Mouse (Mus musculus) CH12.LX (cell line): Measurements from ENCODE around the gene Nup210. TPM values are rescaled to one million over a fixed set of nuclear protein-coding genes. Genes with fewer than 3 reads are reported as not detected.

Experiments
- DNase-seq: peaks from one replicate; pipeline ENCODE4 v3.0.0-alpha.2; 2013; ENCODE audit errors: extremely low read depth
- H3K27ac ChIP-seq: 2 replicates; pipeline ENCODE4 v1.5.1; 2012; ENCODE audit warnings: low read depth, mild to moderate bottlenecking, control low read depth, moderate library complexity; ENCODE audit not compliant: insufficient read depth
- H3K27me3 ChIP-seq: replicated peaks from 2 replicates; pipeline ENCODE3; 2012; ENCODE audit warnings: inconsistent platforms
- H3K36me3 ChIP-seq, 2 experiments: replicated peaks in 1 of 2; 2 replicates each; pipeline versions ENCODE3 to v1.6.1; 2012; ENCODE audit warnings: inconsistent platforms in 1 of 2, low read length in 1 of 2, mild to moderate bottlenecking in 1 of 2, mixed read lengths in 1 of 2, moderate library complexity in 1 of 2; ENCODE audit not compliant: control insufficient read depth in 1 of 2, insufficient read depth in 1 of 2
- H3K4me1 ChIP-seq, 2 experiments: 2 replicates each; pipeline ENCODE4 v1.6.1; 2012; ENCODE audit warnings: inconsistent platforms in 1 of 2, moderate library complexity in 1 of 2; ENCODE audit not compliant: insufficient read depth in 2 of 2, control insufficient read depth in 1 of 2
- H3K4me2 ChIP-seq: 2 replicates; pipeline ENCODE4 v1.6.1; 2012; ENCODE audit warnings: low read depth, mild to moderate bottlenecking, control low read depth; ENCODE audit not compliant: poor library complexity, insufficient read depth, severe bottlenecking
- H3K4me3 ChIP-seq, 3 experiments: fragments of 150-350 bp in 1 of 3; sonication (generic) in 1 of 3; replicated peaks in 1 of 3; 2 replicates each; pipeline versions ENCODE3 to v1.5.1; 2011 to 2012; ENCODE audit warnings: low read depth in 2 of 3, low read length in 2 of 3, mild to moderate bottlenecking in 2 of 3, moderate library complexity in 2 of 3, control low read depth in 1 of 3, improper control_type of control experiment in 1 of 3, inconsistent platforms in 1 of 3, mixed read lengths in 1 of 3; ENCODE audit not compliant: poor library complexity in 1 of 3
- H3K79me2 ChIP-seq: replicated peaks from 2 replicates; pipeline ENCODE4 v1.6.1; 2012; ENCODE audit warnings: mild to moderate bottlenecking, moderate library complexity; ENCODE audit not compliant: control insufficient read depth, poor library complexity, insufficient read depth, severe bottlenecking; ENCODE audit errors: extremely low read depth
- H3K9ac ChIP-seq: 2 replicates; pipeline ENCODE4 v1.6.1; 2012; ENCODE audit warnings: low read depth, mild to moderate bottlenecking, control low read depth, moderate library complexity; ENCODE audit not compliant: insufficient read depth
- H3K9me3 ChIP-seq: replicated peaks from 2 replicates; pipeline ENCODE3; 2012; ENCODE audit warnings: low read length, inconsistent platforms, mixed read lengths
- BHLHE40 ChIP-seq: IDR thresholded peaks from 2 replicates; pipeline ENCODE4 v1.6.1; 2011; ENCODE audit warnings: mild to moderate bottlenecking, low read depth, low read length, improper control_type of control experiment
- CHD1 ChIP-seq: IDR thresholded peaks from 2 replicates; pipeline ENCODE4 v1.6.1; 2012; ENCODE audit warnings: low read depth, low read length, improper control_type of control experiment, inconsistent platforms
- GABPA ChIP-seq: IDR thresholded peaks from 2 replicates; pipeline ENCODE4 v1.6.1; 2012; ENCODE audit warnings: low read depth, low read length, improper control_type of control experiment, inconsistent platforms; ENCODE audit not compliant: insufficient replicate concordance
- JUN ChIP-seq: IDR thresholded peaks from 2 replicates; pipeline ENCODE4 v1.6.1; 2011; ENCODE audit warnings: low read depth, mild to moderate bottlenecking, low read length, improper control_type of control experiment, moderate library complexity; ENCODE audit not compliant: insufficient read depth
- JUND ChIP-seq: conservative IDR thresholded peaks from 2 replicates; pipeline ENCODE4 v1.6.1; 2011; ENCODE audit warnings: low read depth, low read length, improper control_type of control experiment
- MEF2A ChIP-seq: IDR thresholded peaks from 2 replicates; pipeline ENCODE4 v1.6.1; 2014; ENCODE audit warnings: low read depth, mild to moderate bottlenecking, inconsistent platforms, low read length, improper control_type of control experiment, borderline replicate concordance
- MYC ChIP-seq: IDR thresholded peaks from 2 replicates; pipeline ENCODE4 v1.6.1; 2011; ENCODE audit warnings: low read depth, mild to moderate bottlenecking, improper control_type of control experiment, low read length
- NELFE ChIP-seq: IDR thresholded peaks from 2 replicates; pipeline ENCODE4 v1.6.1; 2011; ENCODE audit warnings: low read depth, low read length, improper control_type of control experiment
- NRF1 ChIP-seq: IDR thresholded peaks from 2 replicates; pipeline ENCODE4 v1.6.1; 2014; ENCODE audit warnings: low read depth, mild to moderate bottlenecking, inconsistent platforms, low read length, improper control_type of control experiment, moderate library complexity
- PAX5 ChIP-seq: IDR thresholded peaks from 2 replicates; pipeline ENCODE4 v1.6.1; 2012; ENCODE audit warnings: low read length, inconsistent platforms, mixed read lengths
- POLR2AphosphoS2 ChIP-seq: IDR thresholded peaks from 2 replicates; pipeline ENCODE4 v1.6.1; 2011; ENCODE audit warnings: low read depth, low read length, improper control_type of control experiment
- SIN3A ChIP-seq: IDR thresholded peaks from 2 replicates; pipeline ENCODE4 v1.6.1; 2012; ENCODE audit warnings: low read length, improper control_type of control experiment, inconsistent platforms
- TBP ChIP-seq: conservative IDR thresholded peaks from 2 replicates; pipeline ENCODE4 v1.6.1; 2011; ENCODE audit warnings: low read depth, low read length, improper control_type of control experiment
- UBTF ChIP-seq: IDR thresholded peaks from 2 replicates; pipeline ENCODE4 v1.6.1; 2012; ENCODE audit warnings: low read depth, mild to moderate bottlenecking, inconsistent platforms, low read length, improper control_type of control experiment, moderate library complexity
- USF1 ChIP-seq: IDR thresholded peaks from 2 replicates; pipeline ENCODE4 v1.6.1; 2014; ENCODE audit warnings: low read depth, mild to moderate bottlenecking, inconsistent platforms, low read length, improper control_type of control experiment
- USF2 ChIP-seq: conservative IDR thresholded peaks from 2 replicates; pipeline ENCODE4 v1.6.1; 2011; ENCODE audit warnings: low read depth, low read length, improper control_type of control experiment
- ZMIZ1 ChIP-seq: IDR thresholded peaks from 2 replicates; pipeline ENCODE4 v1.6.1; 2012; ENCODE audit warnings: low read depth, mild to moderate bottlenecking, inconsistent platforms, low read length, improper control_type of control experiment
- dilution Hi-C: fragments of 300-500 bp; cut with MboI; formaldehyde crosslinking; loops from 2 replicates; pipeline ENCODE4 v1.14.3; 2020; ENCODE audit warnings: low sequenced_read_pairs; ENCODE audit not compliant: extremely low pct_unique_long_range_greater_than_20kb, extremely low pct_ligation_motif_present
- in situ Hi-C: fragments of 300-500 bp; cut with MboI; formaldehyde crosslinking; loops from 3 replicates; pipeline ENCODE4 v1.14.3; 2019; ENCODE audit warnings: low sequenced_read_pairs, low pct_ligation_motif_present, low pct_unique_long_range_greater_than_20kb, mixed read lengths
- polyA plus RNA-seq: library from polyadenylated mRNA; unstranded; fragments of >175 nt; gene quantifications from 2 replicates; pipeline ENCODE4 v1.2.1, GENCODE M21; 2012; ENCODE audit warnings: low read depth; ENCODE audit not compliant: insufficient read length
- total RNA-seq, 2 experiments: library from RNA; depleted of rRNA; stranded (reverse); fragments of 300-350 nt in 1 of 2; fragments of >200 nt in 1 of 2; gene quantifications; 2 replicates each; pipeline ENCODE4 v1.2.3; 2012 to 2014

The Nup210 gene
- total and polyA plus RNA-seq, 3 experiments: 41.9 to 103 (median 73.1) TPM

- Histone ChIP-seq H3K9ac (no peak overlapping the region), H3K4me2 (no peak overlapping the region), H3K4me1 (no peaks in the 10 kb centered on the region), H3K27ac (no peak overlapping the region), H3K36me3 (peaks cover 89 to 97% of the 10 kb centered on the region in 2 experiments), H3K9me3 (no peaks in the 10 kb centered on the region), H3K27me3 (no peaks in the 10 kb centered on the region), H3K79me2 (no peaks in the 10 kb centered on the region), H3K4me3 (no peak overlapping the region)
- no peak for TF ChIP-seq NRF1
- no peak for TF ChIP-seq JUND
- TF ChIP-seq ZMIZ1: no peak
- TF ChIP-seq NELFE: no peak
- no peak for TF ChIP-seq CHD1
- no peak for TF ChIP-seq MEF2A
- no peak for TF ChIP-seq POLR2AphosphoS2
- TF ChIP-seq MYC: no peak
- TF ChIP-seq TBP: no peak
- TF ChIP-seq USF2: no peak
- TF ChIP-seq USF1: no peak
- no peak for TF ChIP-seq SIN3A
- TF ChIP-seq JUN: no peak
- no peak for TF ChIP-seq UBTF
- in situ Hi-C loops (no loop called here), dilution Hi-C loops (no loop called here)
- no peak for DNase-seq
Measured at GRCm38 (mm10) chr6:91044628-91045331, 71.8 kb downstream of the Nup210 start.

DNA sequence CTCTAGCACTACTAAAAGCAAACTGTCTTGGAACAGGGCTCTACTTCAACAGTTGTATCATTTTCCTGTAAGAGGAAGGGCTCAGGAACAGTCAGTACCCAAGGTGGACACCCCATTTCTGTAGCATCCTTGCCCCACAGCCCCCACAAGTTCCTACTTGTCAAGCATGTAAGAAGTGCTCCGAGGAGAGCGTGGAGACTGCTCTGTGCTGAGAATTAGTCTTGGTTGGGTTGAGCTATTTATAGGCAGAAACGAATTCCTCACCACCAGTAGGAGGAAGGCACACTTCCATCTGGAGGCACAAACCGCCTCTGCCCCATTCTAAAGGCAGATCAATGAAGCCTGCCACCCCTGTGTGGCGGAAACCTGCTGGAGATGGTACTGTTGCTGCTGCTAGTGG, 75.3 kb downstream of the Nup210 start:
- Histone ChIP-seq H3K27me3 (no peaks in the 10 kb centered on the region), H3K36me3 (peaks cover 95 to 98% of the 10 kb centered on the region in 2 experiments)
- TF ChIP-seq GABPA: no peak
- TF ChIP-seq JUND: no peak
- TF ChIP-seq BHLHE40: no peak
- TF ChIP-seq PAX5: no peak
- TF ChIP-seq POLR2AphosphoS2: no peak
- TF ChIP-seq, all 38 proteins: peak for 0
- H3K9me3 ChIP-seq: no peaks in the 10 kb centered on the region
- no peaks in the 10 kb centered on the region for H3K79me2 ChIP-seq
- H3K27ac ChIP-seq: no peak overlapping the region
- in situ Hi-C loops (no loop called here), dilution Hi-C loops (no loop called here)
- DNase-seq: no peak
- H3K9ac ChIP-seq: no peak overlapping the region
- no peak overlapping the region for H3K4me3 ChIP-seq
- no peak overlapping the region for H3K4me2 ChIP-seq
- no peaks in the 10 kb centered on the region for H3K4me1 ChIP-seq
